Mouse (Mus musculus) retina, postnatal 1 day (tissue): ENCODE measurements around the gene Lpar3.
A peak's percentile ranks its signal among the peaks of the same experiment; 100 is the strongest.
"Not testable (repeated sequence)": the region's sequence is repeated elsewhere in the genome, so short reads cannot be mapped to it uniquely, and the experiment has no call there.

ENCODE experiments used
- DNase-seq: peaks from one replicate; pipeline ENCODE4 v3.0.0-alpha.2; 2012

The Lpar3 gene

GRCm38 (mm10) chr3:146220776-146221486 is at the start of gene Lpar3:
Lpar3 (plus strand) TSS chr3:146220963.
- DNase-seq = peak; percentile 79

GRCm38 (mm10) chr3:146173030-146173429 is 47.7 kb upstream of the Lpar3 start:
- DNase-seq = no peak

- no peak for DNase-seq
Measured at GRCm38 (mm10) chr3:146174215-146174614, 46.5 kb upstream of the Lpar3 start.

GRCm38 (mm10) chr3:146177295-146177694 is 43.5 kb upstream of the Lpar3 start:
- no peak for DNase-seq

GRCm38 (mm10) chr3:146177748-146178582 is 42.8 kb upstream of the Lpar3 start:
- DNase-seq = peak; percentile 88

GRCm38 (mm10) chr3:146180341-146180740 is 40.4 kb upstream of the Lpar3 start:
- no peak for DNase-seq

DNA sequence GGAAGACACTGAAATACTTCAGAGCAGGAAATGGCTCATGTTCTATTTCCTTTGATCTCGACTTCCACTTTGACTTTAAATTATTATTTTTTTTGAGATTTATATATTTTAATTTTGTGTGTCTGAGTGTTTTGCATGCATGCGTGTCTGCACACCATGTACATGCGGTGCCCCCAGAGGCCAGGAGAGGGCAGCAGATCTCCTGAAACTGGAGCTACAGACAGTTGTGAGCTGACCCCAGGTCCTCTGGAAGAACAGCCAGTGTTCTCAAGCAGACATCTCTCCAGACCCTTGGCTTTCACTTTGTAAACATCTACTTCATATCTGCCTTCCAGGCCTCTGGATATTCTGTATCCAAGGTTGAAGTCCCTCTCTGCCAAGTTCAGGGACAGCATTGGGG is 39.8 kb upstream of the Lpar3 start:
- peak; percentile 68 for DNase-seq

DNA sequence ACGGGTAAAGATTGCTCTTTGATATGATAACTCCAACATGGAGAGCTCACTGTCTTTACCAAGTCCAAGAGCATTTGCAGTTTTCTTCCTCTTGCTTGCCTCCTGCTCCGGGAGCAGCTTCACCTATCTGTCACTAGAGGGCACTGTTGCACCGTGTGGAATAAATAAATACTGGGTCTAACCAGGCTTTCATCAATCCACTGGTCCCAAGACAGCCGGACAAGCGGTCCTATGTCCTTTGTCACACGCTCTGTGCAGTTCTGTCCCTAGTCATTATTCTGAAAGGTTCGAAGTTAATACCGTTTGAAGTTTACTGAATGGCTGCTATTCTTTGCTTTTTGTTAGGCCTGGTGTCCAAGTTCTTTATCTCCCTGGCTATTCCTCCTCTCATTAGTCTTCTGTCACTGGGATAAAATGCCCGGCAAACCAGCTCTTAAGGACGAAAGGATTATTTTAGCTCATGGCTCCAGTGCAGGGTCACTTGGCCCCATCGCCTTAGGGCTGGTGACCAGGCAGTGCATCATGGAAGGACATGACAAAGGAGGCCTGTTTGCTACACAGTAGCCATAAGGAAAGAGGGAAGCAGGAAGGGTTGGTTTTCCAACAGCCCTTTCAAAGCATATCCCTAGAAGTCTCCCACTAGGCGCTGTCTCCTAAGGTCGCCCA is 35.6 kb upstream of the Lpar3 start:
- DNase-seq = peak; percentile 91

DNA sequence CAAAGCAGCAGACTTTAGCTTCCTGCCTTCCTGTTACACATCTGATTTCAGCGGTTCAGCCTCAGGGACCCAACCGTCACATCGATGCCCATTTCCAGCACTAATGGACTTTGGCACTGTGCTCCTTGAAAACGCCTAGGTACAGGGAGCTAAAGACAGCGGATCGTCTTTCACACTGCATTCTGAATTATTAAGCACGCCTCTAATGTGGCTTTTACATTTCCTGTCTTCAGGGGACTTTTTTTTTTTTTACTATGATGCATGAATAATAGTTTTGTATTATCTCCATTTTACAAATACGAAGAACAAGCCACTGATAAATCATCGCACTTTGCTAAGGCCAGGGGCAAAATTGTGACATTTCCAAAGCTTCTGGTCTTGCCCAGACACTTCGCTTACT is 34.7 kb upstream of the Lpar3 start:
- DNase-seq = peak; percentile 70

DNA sequence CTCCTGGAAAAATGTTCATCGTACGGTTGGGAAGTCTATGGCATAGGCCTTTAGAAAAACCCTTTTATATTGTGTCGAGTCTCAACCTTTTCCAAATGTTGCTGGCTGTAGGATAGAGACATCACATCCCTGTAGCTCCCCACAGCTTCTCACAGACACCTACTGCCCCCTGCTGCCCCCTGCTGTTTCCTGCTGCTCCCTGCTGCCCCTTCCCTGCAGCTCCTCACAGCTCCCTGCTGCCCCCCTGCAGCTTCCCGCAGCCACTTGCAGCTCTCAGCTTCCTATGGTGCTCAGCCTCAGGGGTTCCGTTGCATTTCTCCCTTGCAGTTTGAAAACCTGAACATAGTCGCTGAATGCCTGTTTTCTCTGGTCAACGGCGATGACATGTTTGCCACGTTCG is 30.8 kb upstream of the Lpar3 start:
- no peak for DNase-seq

DNA sequence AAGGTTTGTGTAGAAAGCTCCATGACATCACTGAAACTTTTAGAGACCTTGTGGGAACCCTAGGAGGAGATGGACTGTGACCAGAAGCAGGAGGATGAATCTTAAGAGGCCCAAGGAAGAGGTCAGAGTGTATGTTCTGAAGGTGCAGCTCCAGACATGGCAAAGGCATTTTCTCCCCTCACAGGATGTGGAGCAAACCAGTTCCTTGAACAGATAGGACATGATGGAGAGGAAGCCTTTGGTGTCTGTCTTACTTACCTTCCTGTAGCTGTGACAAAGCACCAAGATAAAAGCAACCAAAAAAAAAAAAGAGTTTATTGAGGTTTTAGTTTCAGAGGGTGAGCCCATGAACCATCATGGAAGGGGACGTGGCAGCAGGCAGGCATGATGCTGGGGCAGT is 28.3 kb upstream of the Lpar3 start:
- DNase-seq = no peak

GRCm38 (mm10) chr3:146195153-146195552 is 25.6 kb upstream of the Lpar3 start:
- DNase-seq = no peak

DNA sequence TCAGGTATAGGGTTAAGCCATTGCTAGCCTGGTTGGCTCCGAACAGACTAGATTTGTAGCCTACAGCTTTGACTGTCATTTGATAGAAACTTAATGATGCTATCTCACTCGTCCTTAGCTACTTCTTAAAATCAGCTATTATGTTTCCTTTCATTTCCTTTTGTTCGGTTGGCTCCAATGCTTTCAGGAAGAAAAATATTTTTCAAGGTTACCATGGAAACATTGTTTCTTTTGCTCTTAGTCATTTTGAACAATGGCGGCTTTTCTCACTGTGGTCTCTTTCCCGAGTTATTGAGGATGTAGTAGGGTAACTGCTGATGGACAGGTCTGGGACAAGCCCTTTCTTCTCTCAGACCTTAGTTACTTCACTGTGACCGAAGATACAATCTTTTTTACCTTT is 24.5 kb upstream of the Lpar3 start:
- DNase-seq = no peak

- no peak for DNase-seq
Measured at GRCm38 (mm10) chr3:146196780-146197743, 23.7 kb upstream of the Lpar3 start.

DNA sequence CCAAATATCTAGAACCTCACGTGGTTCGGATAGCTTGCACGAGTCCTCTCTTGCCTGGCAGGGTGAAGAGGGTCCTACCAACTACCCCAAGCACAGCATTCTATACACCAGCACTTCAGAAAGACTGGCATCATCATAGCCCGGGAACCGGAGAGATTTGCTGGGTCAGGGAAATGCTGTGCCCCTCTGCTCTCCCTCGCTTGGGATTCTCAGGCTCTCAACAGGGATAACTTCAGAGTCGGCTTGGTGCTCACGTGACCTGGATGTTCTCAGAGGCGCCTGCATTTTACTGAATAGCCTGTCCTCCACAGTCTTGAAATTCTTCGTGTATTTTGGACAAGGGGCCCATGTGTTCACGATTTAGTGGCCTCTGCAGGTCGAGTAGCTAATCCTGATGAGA is 23.0 kb upstream of the Lpar3 start:
- DNase-seq = no peak

DNA sequence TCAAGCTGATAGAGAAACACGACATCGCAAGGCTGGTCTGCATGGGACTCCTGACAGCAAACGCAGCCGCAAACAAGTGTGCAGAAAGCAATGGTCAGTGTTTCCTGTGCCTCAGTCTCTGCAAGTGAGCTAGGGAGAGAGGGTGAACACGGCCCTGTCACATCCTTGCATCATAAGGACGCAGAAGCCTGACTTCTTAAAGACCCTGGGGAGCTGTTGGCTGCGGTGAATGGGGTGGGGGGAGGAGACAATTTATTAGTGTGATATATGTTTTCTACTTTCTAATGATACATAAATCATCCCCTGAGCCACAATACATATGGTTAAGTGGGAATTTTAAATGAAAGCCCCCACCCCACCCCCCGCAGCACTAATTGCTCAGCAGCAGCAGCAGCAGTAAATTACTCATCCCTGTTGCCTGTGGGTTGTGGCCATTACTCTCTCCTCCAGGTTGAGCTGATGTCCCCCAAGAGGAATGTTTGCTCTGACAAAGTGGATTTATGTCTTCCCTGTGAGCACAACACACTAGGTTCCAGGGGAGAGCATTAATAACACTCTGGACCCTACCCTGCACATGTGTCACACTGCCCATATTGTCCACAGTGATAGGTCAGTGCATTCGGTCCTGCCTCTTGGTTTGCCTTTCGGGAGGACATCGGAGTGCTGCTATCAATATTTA is 21.8 kb upstream of the Lpar3 start:
- peak; percentile 43 for DNase-seq

DNA sequence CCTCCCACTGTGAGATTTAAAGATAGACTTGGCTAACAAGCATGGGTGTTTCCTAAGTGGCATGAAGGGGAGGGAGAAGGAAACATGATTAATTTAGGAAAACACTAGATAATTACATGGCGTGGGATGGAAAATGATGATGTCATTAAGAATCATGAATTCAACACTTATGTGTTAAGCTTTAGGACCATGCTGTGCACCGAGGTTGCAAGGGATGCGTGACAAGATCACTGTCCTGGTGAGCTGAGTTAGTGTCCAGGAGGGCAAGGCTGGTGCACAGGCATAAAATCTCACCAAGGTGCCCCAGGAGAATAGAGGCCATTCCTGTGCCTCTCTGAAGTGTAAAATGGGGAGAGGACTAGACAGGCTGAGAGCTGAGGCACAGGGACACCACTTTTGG is 21.3 kb upstream of the Lpar3 start:
- DNase-seq = no peak

DNA sequence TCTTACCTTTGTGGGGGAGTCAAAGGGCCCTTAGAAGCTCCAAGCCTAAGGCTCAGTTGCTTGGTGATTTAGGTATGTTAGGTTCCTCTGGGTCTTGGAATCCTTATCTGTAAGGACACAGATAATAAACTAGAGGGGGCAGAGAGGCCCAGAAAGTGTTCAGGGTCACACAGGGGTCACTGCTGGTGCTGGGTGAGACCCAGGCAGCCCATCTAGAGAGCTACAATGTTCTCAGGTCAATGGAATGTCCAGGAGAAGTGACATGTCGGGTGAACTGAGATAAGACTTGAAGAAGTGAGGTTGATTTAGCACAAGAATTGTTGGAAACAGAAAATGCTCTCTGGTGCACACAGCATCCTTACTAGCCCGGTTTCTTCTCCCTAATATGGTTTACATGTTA is 16.4 kb upstream of the Lpar3 start:
- DNase-seq = no peak

GRCm38 (mm10) chr3:146205305-146205704 is 15.5 kb upstream of the Lpar3 start:
- DNase-seq = no peak

- no peak for DNase-seq
Measured at GRCm38 (mm10) chr3:146206635-146207034, 14.1 kb upstream of the Lpar3 start.

GRCm38 (mm10) chr3:146207440-146207839 is 13.3 kb upstream of the Lpar3 start:
- DNase-seq = no peak

GRCm38 (mm10) chr3:146209759-146210158 is 11.0 kb upstream of the Lpar3 start:
- not testable (repeated sequence) for DNase-seq
